Comparison of ENCODE assay signal across 12 mouse cellular contexts in the genomic region with DNA sequence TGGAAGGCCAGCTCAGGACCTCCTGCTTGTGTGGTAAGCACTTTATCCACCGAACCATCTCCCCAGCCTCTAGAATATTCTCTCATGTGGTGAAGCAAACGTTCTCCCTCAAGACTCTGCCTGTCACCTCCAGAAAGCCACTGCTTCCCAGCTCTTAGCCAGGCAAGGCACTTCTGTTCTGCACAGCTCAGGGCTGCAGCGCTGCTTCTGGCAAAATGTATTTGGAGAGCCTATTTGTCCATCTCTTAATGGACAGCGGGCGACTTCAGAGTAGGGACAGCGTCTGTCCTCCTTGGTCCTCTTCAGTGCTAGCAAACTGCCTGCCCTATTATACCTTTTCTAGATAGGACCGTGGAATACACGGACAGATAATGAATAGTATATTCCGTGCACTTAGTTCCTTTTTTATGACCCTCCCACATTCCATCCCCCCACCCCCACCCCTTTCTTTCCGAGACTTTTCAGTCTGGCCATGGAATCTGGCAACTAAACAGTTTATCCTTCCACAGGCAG. TPM values are rescaled to one million over a fixed set of nuclear protein-coding genes. Genes with fewer than 3 reads are reported as not detected.
A peak's percentile ranks its signal among the peaks of the same experiment; 100 is the strongest.
DNase-seq lines count a peak whose midpoint lies in the region; ATAC-seq and TF ChIP-seq lines count a peak whose summit lies in the region.
"Had no signal": no experiment of that assay in that cellular context is flagged by ENCODE, and none has a peak within 500 bp of the region (broad histone marks: within the 10 kb centered on the region; RNA-seq: fewer than 3 reads in every experiment).

No protein-coding gene starts in this region.

- H3ac ChIP-seq in myocyte (ENCODE audit: control insufficient read depth, insufficient read length) = no peak overlapping the region

- no peaks in the 10 kb centered on the region for H3K9me3 ChIP-seq in forebrain, embryonic 14.5 days (replicated peaks; ENCODE audit: control insufficient read depth, low read length)
- H3K9me3 ChIP-seq in forebrain, embryonic 12.5 days = no peaks in the 10 kb centered on the region
- H3K9me3 ChIP-seq in limb, embryonic 12.5 days = peaks cover 5% of the 10 kb centered on the region
- H3K9me3 ChIP-seq in limb, embryonic 10.5 days (replicated peaks) = no peaks in the 10 kb centered on the region
- H3K9me3 ChIP-seq in forebrain, embryonic 16.5 days (ENCODE audit: control insufficient read depth, low read length) = no peaks in the 10 kb centered on the region; the same call in 1 of the 2 replicates

- H3K4me2 ChIP-seq in forebrain, embryonic 14.5 days (ENCODE audit: low read length) = peak overlapping the region; percentile 28
- no peak overlapping the region for H3K4me2 ChIP-seq in forebrain, embryonic 12.5 days
- H3K4me2 ChIP-seq in limb, embryonic 12.5 days = 0 out of 2 replicates have a peak overlapping the region, but pooled peaks have one; percentile 15
- peak overlapping the region; percentile 29 for H3K4me2 ChIP-seq in forebrain, embryonic 16.5 days (ENCODE audit: low read length)
- H3K4me2 ChIP-seq in myocyte (ENCODE audit: low read depth) = peak overlapping the region; percentile 30
- H3K4me2 ChIP-seq: kidney, embryonic 15.5 days had no signal

- TF ChIP-seq POLR2A in myocyte (IDR thresholded peaks at IDR 0.05; ENCODE audit: insufficient read length, low read depth) = no peak

- H3K4me3 ChIP-seq in forebrain, embryonic 14.5 days (ENCODE audit: low read depth, low read length) = no peak overlapping the region
- no peak overlapping the region for H3K4me3 ChIP-seq in forebrain, embryonic 12.5 days (replicated peaks)
- H3K4me3 ChIP-seq in limb, embryonic 12.5 days (replicated peaks) = no peak overlapping the region
- no peak overlapping the region for H3K4me3 ChIP-seq in limb, embryonic 10.5 days
- H3K4me3 ChIP-seq in forebrain, embryonic 16.5 days (replicated peaks; ENCODE audit: low read length) = no peak overlapping the region
- H3K4me3 ChIP-seq in myocyte = no peak overlapping the region
- H3K4me3 ChIP-seq: kidney, embryonic 15.5 days had no signal

- 74% methylated on average over 10 of the region's 10 CpGs for WGBS in forebrain, embryonic 14.5 days
- 80% methylated on average over 10 of the region's 10 CpGs for WGBS in forebrain, embryonic 12.5 days
- 71% methylated on average over 10 of the region's 10 CpGs for WGBS in limb, embryonic 12.5 days
- 84% methylated on average over 10 of the region's 10 CpGs for WGBS in limb, embryonic 10.5 days
- WGBS in forebrain, embryonic 16.5 days = 70% methylated on average over 10 of the region's 10 CpGs

- ATAC-seq in forebrain, embryonic 14.5 days = no peak
- ATAC-seq in forebrain, embryonic 12.5 days (ENCODE audit: low FRiP score) = no peak
- no peak for ATAC-seq in limb, embryonic 12.5 days (ENCODE audit: insufficient number of reproducible peaks, insufficient read depth, low FRiP score, low TSS enrichment, low read depth)
- ATAC-seq in forebrain, embryonic 16.5 days = peak; percentile 11; the same call in 1 of the 2 replicates
- no peak for ATAC-seq in inflammation-experienced regulatory T-cells, adult 6 months

- no peak overlapping the region for H3K27ac ChIP-seq in forebrain, embryonic 14.5 days (ENCODE audit: low read depth, low read length)
- H3K27ac ChIP-seq in forebrain, embryonic 12.5 days = no peak overlapping the region
- H3K27ac ChIP-seq in limb, embryonic 12.5 days = 0 out of 2 replicates have a peak overlapping the region, but pooled peaks have one; percentile 45
- H3K27ac ChIP-seq in limb, embryonic 10.5 days = no peak overlapping the region
- no peak overlapping the region for H3K27ac ChIP-seq in forebrain, embryonic 16.5 days (ENCODE audit: low read length)
- H3K27ac ChIP-seq: kidney, embryonic 15.5 days had no signal

- H3K27me3 ChIP-seq in forebrain, embryonic 14.5 days (replicated peaks; ENCODE audit: control insufficient read depth, insufficient read depth, low read length) = no peaks in the 10 kb centered on the region
- H3K27me3 ChIP-seq in forebrain, embryonic 12.5 days = no peaks in the 10 kb centered on the region
- H3K27me3 ChIP-seq in limb, embryonic 12.5 days = no peaks in the 10 kb centered on the region
- H3K27me3 ChIP-seq in limb, embryonic 10.5 days (ENCODE audit: low read depth, poor library complexity, severe bottlenecking) = no peaks in the 10 kb centered on the region
- no peaks in the 10 kb centered on the region for H3K27me3 ChIP-seq in forebrain, embryonic 16.5 days (replicated peaks; ENCODE audit: control insufficient read depth, insufficient read depth, low read length)
- H3K27me3 ChIP-seq in myocyte (ENCODE audit: control insufficient read depth, insufficient read depth, insufficient read length) = no peaks in the 10 kb centered on the region

- no peaks in the 10 kb centered on the region for H3K79me2 ChIP-seq in myocyte (ENCODE audit: control insufficient read depth, insufficient read depth)

- no peaks in the 10 kb centered on the region for H3K36me3 ChIP-seq in forebrain, embryonic 14.5 days (ENCODE audit: control insufficient read depth, insufficient read depth, low read length)
- H3K36me3 ChIP-seq in forebrain, embryonic 12.5 days (replicated peaks) = no peaks in the 10 kb centered on the region
- H3K36me3 ChIP-seq in limb, embryonic 12.5 days = no peaks in the 10 kb centered on the region
- no peaks in the 10 kb centered on the region for H3K36me3 ChIP-seq in limb, embryonic 10.5 days
- no peaks in the 10 kb centered on the region for H3K36me3 ChIP-seq in forebrain, embryonic 16.5 days (ENCODE audit: control insufficient read depth, insufficient read depth)
- no peaks in the 10 kb centered on the region for H3K36me3 ChIP-seq in myocyte (ENCODE audit: control insufficient read depth, insufficient read depth)
- H3K36me3 ChIP-seq: kidney, embryonic 15.5 days had no signal

- no peak for DNase-seq in forebrain, embryonic 14.5 days (ENCODE audit: low spot score)
- no peak for DNase-seq in limb, embryonic 10.5 days (ENCODE audit: low spot score)
- DNase-seq in Muller cell, postnatal 12 days (ENCODE audit: inconsistent ontology term) = no peak

- no peak overlapping the region for H3K9ac ChIP-seq in forebrain, embryonic 14.5 days (ENCODE audit: low read length)
- H3K9ac ChIP-seq in forebrain, embryonic 12.5 days = no peak overlapping the region
- no peak overlapping the region for H3K9ac ChIP-seq in limb, embryonic 12.5 days (replicated peaks)
- no peak overlapping the region for H3K9ac ChIP-seq in forebrain, embryonic 16.5 days (replicated peaks; ENCODE audit: low read depth, low read length)
- H3K9ac ChIP-seq: kidney, embryonic 15.5 days had no signal

- H3K4me1 ChIP-seq in forebrain, embryonic 14.5 days (ENCODE audit: control insufficient read depth, insufficient read depth, low read length) = peaks cover 5% of the 10 kb centered on the region; the same call in 1 of the 2 replicates
- H3K4me1 ChIP-seq in forebrain, embryonic 12.5 days = peaks cover 10% of the 10 kb centered on the region
- peaks cover 12% of the 10 kb centered on the region for H3K4me1 ChIP-seq in limb, embryonic 12.5 days (replicated peaks)
- H3K4me1 ChIP-seq in limb, embryonic 10.5 days = peaks cover 17% of the 10 kb centered on the region
- H3K4me1 ChIP-seq in forebrain, embryonic 16.5 days (replicated peaks; ENCODE audit: control insufficient read depth, insufficient read depth, low read length) = peaks cover 13% of the 10 kb centered on the region

TF ChIP-seq in myocyte, 11 proteins besides CTCF, POLR2A, EP300 and RAD21:
- no peak for TF ChIP-seq TCF12 (IDR thresholded peaks at IDR 0.05; ENCODE audit: insufficient read depth, poor library complexity, severe bottlenecking)
- no peak for TF ChIP-seq TCF3 (IDR thresholded peaks at IDR 0.05; ENCODE audit: insufficient read length, low read depth)
- no peak for TF ChIP-seq USF1 (IDR thresholded peaks at IDR 0.05; ENCODE audit: low read depth)
- TF ChIP-seq REST (IDR thresholded peaks at IDR 0.05; ENCODE audit: insufficient read depth, insufficient read length) = no peak
- no peak for TF ChIP-seq POLR2AphosphoS2 (IDR thresholded peaks at IDR 0.05; ENCODE audit: insufficient read length, low read depth)
- no peak for TF ChIP-seq MYOG (IDR thresholded peaks at IDR 0.05; ENCODE audit: control insufficient read depth in 1 of 3, insufficient read depth in 1 of 3, insufficient read length in 2 of 3, low read depth in 2 of 3)
- TF ChIP-seq E2F4 (IDR thresholded peaks at IDR 0.05; ENCODE audit: insufficient read depth) = no peak
- TF ChIP-seq SRF (IDR thresholded peaks at IDR 0.05; ENCODE audit: control insufficient read depth, insufficient read length, low read depth) = no peak
- no peak for TF ChIP-seq CEBPB (IDR thresholded peaks at IDR 0.05; ENCODE audit: insufficient read depth, poor library complexity, severe bottlenecking)
- TF ChIP-seq MYOD1 (IDR thresholded peaks at IDR 0.05; ENCODE audit: control insufficient read depth in 1 of 3, insufficient read length in 2 of 3, low read depth in 2 of 3) = no peak
- TF ChIP-seq MAX (IDR thresholded peaks at IDR 0.05; ENCODE audit: low read depth) = no peak

RNA-seq across cellular contexts. Expression of a gene that starts 1.5 kb away (rescaled TPM):
- 0.12 TPM in 1 of 2 replicates, not detected in the other for polyA plus RNA-seq in forebrain, embryonic 14.5 days (2014; fragmentation: Nextera tagmentation; extraction: Ambion mirVana)
- polyA plus RNA-seq in forebrain, embryonic 12.5 days (2016; fragmentation: Nextera tagmentation; extraction: Ambion mirVana) = 0.17 and 0.24 TPM in 2 replicates
- polyA plus RNA-seq in limb, embryonic 12.5 days (2016; fragmentation: Nextera tagmentation; extraction: Ambion mirVana) = 0.14 and 0.41 TPM in 2 replicates
- not detected in 2 replicates for polyA plus RNA-seq in limb, embryonic 10.5 days (2016; fragmentation: Nextera tagmentation; extraction: Ambion mirVana)
- 0.11 TPM in 1 of 2 replicates, not detected in the other for polyA plus RNA-seq in forebrain, embryonic 16.5 days (2015; fragmentation: Nextera tagmentation; extraction: Ambion mirVana)
- 0.02 TPM for polyA plus RNA-seq in myocyte (2012; fragmentation: generic; extraction: Trizol)
- polyA plus RNA-seq in inflammation-experienced regulatory T-cells, adult 6 months (2017; shearing (Covaris generic)) = not detected
- polyA plus RNA-seq: C2C12; heart, postnatal 0 days had no signal

RNA-seq across cellular contexts. Expression of a gene that starts 14.9 kb away (rescaled TPM):
- not detected in 2 replicates for polyA plus RNA-seq in forebrain, embryonic 14.5 days (2014; fragmentation: Nextera tagmentation; extraction: Ambion mirVana)
- not detected in 2 replicates for polyA plus RNA-seq in forebrain, embryonic 12.5 days (2016; fragmentation: Nextera tagmentation; extraction: Ambion mirVana)
- polyA plus RNA-seq in limb, embryonic 12.5 days (2016; fragmentation: Nextera tagmentation; extraction: Ambion mirVana) = 0.09 TPM in 1 of 2 replicates, not detected in the other
- polyA plus RNA-seq in limb, embryonic 10.5 days (2016; fragmentation: Nextera tagmentation; extraction: Ambion mirVana) = not detected in 2 replicates
- polyA plus RNA-seq in forebrain, embryonic 16.5 days (2015; fragmentation: Nextera tagmentation; extraction: Ambion mirVana) = not detected in 2 replicates
- 0.01 TPM for polyA plus RNA-seq in myocyte (2012; fragmentation: generic; extraction: Trizol)
- under 1 TPM in 1 of 3 experiments, not detected in 2; 0.06 TPM for polyA plus RNA-seq in inflammation-experienced regulatory T-cells, adult 6 months (2017; shearing (Covaris generic))
- polyA plus RNA-seq: C2C12; liver, embryonic 16.5 days had no signal
